Mouse (Mus musculus) retina, postnatal 1 day (tissue): ENCODE measurements at regions not wholly inside any gene's neighbourhood (a gene's known extent, or its start where the extent isn't known, plus 50 kb on each side); places are given as distances from the start of the nearest gene placed in this dataset.

Experiments used
- DNase-seq: peaks from one replicate; pipeline ENCODE4 v3.0.0-alpha.2; 2012

DNA sequence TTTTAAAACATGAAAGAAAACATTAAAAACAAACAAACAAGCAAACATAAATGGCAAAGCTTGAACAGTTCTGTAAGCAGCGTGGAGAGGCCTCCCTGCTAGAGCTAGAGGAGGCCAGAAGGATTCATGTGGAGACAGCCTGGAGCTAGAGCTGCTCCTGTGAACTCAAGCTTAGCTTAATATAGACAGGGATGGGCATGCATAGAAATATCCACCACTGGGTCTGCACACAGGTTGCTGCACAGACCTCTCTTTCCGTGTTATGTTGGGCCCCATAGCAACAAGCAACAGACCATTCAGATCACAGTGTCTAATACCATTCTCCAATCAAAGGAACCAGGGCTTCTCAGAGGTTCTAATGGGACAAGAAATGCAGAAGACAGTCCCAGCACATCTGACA lies 122.9 kb upstream of the Magi3 start:
- peak; percentile 54 for DNase-seq

- no peak for DNase-seq
Measured at GRCm38 (mm10) chr3:104342220-104342619, 122.0 kb upstream of the Magi3 start.

DNA sequence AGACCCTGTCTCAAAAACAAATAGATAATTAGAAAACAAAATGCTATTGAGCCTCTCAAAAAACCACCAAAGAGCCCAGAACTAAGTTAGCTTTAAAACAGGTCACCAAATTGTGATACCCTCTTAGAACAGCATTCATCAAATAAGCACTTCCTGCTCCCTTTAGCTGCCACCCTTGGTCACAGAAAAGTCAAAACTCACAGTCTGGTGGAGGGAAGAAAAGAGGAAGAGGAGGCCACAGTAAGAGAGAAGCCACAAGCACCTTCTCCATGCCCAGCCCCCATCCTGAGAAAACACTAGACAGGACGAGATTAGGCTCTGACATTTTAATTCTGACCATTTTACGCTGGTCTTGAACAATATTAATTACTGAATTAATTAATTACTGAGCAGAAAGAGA lies 120.2 kb upstream of the Magi3 start:
- DNase-seq, result no peak

GRCm38 (mm10) chr3:104336867-104337266 lies 116.7 kb upstream of the Magi3 start:
- DNase-seq, result peak; percentile 53

GRCm38 (mm10) chr3:104336308-104336707 lies 116.1 kb upstream of the Magi3 start:
- no peak for DNase-seq

- DNase-seq, result no peak
Measured at GRCm38 (mm10) chr3:104334760-104335159, 114.6 kb upstream of the Magi3 start.

- DNase-seq, result no peak
Measured at GRCm38 (mm10) chr3:104333345-104333744, 113.2 kb upstream of the Magi3 start.

- no peak for DNase-seq
Measured at GRCm38 (mm10) chr3:104330646-104331045, 110.5 kb upstream of the Magi3 start.

- DNase-seq, result no peak
Measured at GRCm38 (mm10) chr3:104327829-104328228, 107.7 kb upstream of the Magi3 start.

- DNase-seq, result no peak
Measured at GRCm38 (mm10) chr3:104327034-104327729, 107.0 kb upstream of the Magi3 start.

DNA sequence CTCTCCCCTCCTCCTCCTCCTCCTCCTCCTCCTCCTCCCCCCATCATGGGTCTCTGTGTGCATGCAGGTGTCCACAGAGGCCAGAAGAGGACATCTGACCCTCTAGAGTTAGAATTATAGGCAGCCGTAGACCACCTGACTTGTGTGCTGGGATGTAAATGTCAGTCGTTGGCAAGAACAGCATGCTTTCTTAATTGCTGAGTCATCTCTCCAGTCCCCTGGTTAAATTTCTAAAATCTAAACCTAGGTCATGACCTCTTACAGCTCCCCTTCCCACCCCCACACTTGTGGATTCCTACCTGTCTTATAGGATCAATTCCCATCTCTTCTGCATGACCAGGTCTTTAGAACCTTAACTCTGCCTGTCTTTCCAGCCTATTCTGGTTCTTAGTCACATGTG lies 102.4 kb upstream of the Magi3 start:
- DNase-seq, result no peak

DNA sequence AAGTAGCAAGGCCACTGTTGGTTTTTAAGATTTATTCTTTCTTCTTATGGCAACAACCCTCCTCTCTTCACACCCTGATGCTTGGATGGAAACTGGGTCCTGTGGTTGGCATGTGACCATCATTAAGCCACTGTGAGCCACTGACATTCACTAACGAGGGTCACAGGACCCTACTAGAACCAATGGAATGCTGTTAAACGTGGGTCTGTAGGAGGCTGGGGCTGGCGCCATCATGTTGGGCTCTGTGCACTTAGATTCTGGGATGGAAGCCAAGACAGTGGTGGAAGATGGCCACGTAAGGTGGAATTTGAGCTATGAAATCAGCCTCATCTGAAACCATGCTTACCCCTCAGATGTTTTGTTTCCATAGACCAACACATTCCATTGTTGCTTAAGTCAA lies 100.2 kb upstream of the Magi3 start:
- DNase-seq, result no peak

- no peak for DNase-seq
Measured at GRCm38 (mm10) chr3:104319377-104319776, 99.2 kb upstream of the Magi3 start.

DNA sequence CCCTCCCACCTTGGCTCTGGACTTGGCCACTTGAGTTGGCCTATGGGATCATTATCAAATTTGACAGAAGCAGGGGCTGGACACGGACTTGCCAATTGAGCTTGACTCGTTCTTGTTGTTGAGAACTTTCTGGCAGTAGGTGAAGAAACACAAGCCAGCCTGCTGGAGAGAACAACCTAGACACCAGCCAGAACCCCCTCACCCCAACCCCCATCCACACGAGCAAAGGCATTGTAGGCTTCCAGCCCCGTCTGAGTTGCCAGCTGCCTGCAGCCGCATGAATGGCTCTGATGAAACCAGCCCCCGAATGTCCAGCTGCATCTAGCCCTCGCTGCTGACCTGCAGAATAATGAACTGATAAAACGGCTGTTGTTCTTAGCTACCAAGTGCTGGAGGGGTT lies 98.7 kb upstream of the Magi3 start:
- peak; percentile 86 for DNase-seq

DNA sequence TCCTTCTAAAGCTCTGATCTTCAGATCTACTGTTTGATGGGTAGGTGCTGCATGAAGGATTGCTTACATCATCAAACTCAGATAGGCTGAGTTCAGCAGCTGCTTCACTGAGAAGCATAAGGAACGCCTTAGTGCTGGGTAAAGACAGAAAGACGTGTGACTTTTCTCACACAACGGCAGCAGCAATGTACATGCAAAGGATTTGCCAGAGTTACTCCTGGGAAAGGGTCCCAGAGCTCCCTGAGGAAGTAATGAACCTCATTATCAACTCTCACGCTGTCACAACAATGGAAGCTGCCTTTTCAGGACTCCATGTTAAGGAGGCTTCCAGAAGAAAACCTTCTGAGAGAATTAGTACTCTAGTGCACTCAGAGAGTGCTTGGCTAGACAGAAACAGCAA lies 97.4 kb upstream of the Magi3 start:
- DNase-seq, result no peak

- no peak for DNase-seq
Measured at GRCm38 (mm10) chr3:104313063-104313462, 92.9 kb upstream of the Magi3 start.

DNA sequence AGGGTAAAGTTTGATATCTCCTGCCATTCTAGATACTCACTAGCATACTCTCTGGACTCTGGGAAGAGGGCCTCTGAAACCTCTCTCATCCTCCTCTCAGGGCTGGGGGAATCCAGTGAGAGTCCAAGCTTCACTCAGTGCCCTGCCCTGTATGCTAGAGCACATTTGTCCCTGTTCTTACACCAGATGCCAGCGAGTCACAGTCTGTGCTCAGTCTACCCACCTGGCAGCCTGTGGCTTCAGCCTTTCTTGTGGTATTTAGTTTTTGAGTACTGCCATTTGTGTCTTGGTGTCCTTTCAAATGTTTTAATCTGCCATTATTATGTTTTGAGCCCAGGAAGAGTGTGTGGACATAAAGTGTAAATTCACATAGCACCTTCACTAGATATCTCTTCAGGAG lies 86.8 kb upstream of the Magi3 start:
- no peak for DNase-seq

- peak; percentile 30 for DNase-seq
Measured at GRCm38 (mm10) chr3:104305904-104306563, 85.9 kb upstream of the Magi3 start.

DNA sequence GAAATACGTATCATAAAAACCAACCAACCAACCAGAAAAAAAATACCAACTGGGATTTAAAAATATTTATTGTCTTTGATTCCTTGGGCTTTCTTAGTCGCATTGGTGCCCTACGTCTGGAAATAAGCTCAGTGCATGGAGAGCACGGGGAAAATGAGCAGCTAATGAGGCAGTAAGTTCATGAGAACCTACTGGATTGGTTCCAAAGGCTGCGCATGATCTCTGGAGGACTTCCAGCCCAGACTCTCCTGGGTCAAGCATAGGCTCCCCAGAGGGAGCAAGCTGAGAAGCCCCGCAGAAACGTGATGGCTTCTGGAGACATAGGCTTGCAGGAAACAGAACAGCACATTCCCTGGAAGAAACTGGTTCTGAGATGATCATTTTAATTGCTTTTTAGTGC lies 83.4 kb upstream of the Magi3 start:
- peak; percentile 14 for DNase-seq

DNA sequence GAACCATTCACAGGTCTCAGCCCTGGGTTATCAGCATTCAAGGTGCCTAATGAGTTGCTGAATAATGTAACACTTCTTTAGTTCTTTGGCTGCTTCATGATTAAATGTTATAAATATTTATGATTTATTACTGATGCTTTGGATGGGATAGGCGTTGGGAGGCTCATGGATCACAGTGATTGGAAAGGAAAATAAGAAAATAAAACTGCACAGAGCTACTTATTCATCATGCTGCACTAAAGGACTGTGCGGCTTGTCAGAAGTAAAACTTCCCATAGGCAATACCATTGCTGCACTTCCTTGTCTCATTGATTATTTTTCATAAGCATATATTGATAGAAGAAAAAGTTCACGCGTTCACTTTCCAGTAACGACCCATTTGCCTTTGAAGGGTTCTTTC lies 80.0 kb upstream of the Magi3 start:
- no peak for DNase-seq

DNA sequence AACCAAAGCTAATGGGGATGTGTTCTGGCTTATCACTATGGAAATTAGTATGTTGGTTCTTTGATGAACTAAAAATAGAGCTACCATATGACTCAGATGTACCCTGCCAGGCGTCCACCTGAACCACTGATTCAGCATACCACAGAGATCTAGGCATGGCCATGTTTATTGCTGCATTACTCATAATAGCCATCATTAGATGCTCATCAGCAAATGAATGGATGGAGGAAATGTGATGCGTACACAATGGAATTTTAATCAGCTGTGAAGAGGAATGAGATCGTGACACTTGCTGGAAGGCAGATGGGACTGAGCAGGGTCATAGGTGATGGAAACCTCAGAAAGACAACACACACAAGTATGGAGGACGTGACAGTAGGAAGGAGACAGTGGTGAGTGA lies 78.7 kb upstream of the Magi3 start:
- peak; percentile 81 for DNase-seq

DNA sequence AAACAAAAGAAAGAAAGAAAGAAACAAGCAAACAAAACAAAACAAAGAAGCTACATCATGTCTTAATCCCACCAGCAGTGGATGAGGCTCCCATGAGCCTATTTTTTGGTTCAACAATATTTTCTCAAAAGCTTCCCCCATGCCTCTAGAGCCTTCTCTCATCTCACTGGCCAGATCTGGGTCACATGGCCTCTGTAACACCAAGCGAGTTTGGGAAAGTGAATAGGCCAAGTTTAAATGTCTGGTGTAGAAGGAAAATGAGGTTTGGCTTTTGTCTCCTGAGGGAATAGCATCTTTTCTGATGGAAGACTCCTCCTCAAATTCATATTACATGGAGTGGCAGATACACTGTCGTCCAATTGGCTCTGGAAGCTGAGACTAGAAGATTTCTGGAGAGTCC lies 78.2 kb upstream of the Magi3 start:
- DNase-seq, result no peak

GRCm38 (mm10) chr3:104297112-104297511 lies 76.9 kb upstream of the Magi3 start:
- DNase-seq, result no peak

DNA sequence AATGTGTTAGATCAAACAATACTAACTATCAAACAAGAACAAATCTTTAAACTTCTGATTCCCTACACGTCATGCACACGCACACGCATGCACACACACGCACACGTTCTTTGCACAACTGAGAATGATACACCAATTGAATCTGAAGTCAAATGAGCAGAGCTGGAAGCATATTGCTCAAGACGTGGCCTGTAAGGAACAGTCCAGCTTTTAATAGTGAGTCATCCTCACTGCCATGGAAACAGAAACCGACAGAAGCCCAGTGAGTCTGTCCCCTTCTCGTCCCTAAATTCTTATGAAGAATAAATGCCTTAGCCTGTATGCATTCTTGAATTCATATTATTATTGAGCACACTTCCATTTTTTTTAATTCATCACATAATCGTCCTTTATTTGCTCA lies 75.7 kb upstream of the Magi3 start:
- DNase-seq, result peak; percentile 45
